Mouse (Mus musculus) cerebellum, adult 2 months (tissue): ENCODE data around the gene Ptov1.
A peak's percentile ranks its signal among the peaks of the same experiment; 100 is the strongest.

Experiments used
- CTCF ChIP-seq: fragments of 200-500 bp; IDR thresholded peaks from 2 replicates; pipeline ENCODE4 v1.5.1; 2011; ENCODE audit warnings: low read depth, mild to moderate bottlenecking, control low read depth, low read length, moderate library complexity, borderline replicate concordance; ENCODE audit not compliant: insufficient read depth
- POLR2A ChIP-seq: fragments of 200-500 bp; IDR thresholded peaks from 2 replicates; pipeline ENCODE4 v1.6.1; 2011; ENCODE audit warnings: low read length, control low read depth, borderline replicate concordance; ENCODE audit not compliant: insufficient read depth

- TF ChIP-seq CTCF, result peak; percentile 89
- TF ChIP-seq POLR2A, result no peak
Measured at GRCm38 (mm10) chr7:44824872-44825271, 44.7 kb downstream of the Ptov1 start.
